Mouse (Mus musculus): ENCODE data around the gene Fcna. TPM values are rescaled to one million over a fixed set of nuclear protein-coding genes. Genes with fewer than 3 reads are reported as not detected.

The Fcna gene
- 0.65 and 0.69 TPM in 2 replicates for polyA plus RNA-seq (2016; fragmentation: Nextera tagmentation; extraction: Ambion mirVana)

DNA sequence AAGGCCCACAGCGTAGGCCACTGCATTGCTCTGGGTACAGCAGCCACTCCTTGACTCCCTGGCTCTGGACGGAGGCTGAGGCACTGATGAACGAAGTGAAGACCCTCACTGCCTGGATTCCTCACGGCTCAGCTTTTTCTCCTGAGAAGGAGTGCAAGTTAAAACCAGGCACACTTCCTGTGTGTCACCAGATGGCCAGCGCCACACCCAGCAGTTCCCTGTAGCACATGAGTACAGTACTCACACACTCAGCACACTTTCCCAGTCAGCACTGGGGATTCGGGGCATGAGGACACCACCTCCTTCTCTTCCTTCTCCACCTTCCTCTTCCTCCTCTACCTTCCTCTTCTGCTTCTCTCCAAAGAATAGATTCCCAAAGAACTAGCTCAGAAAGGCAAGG is at the start of gene Fcna:
Fcna (minus strand) TSS at position 220 of the 400 bp plus-strand sequence.
- no peak for ATAC-seq (ENCODE audit: insufficient number of reproducible peaks, insufficient read depth, low FRiP score, low TSS enrichment)
- H3K4me3 ChIP-seq, result no peak within 1 kb of the TSS
- H3K4me1 ChIP-seq, result no peaks in the 10 kb centered on the region
- no peaks in the 10 kb centered on the region for H3K36me3 ChIP-seq
- H3K9me3 ChIP-seq, result no peaks in the 10 kb centered on the region
- no peak within 1 kb of the TSS for H3K4me2 ChIP-seq (replicated peaks)
- H3K27ac ChIP-seq, result no peak within 1 kb of the TSS
- no peaks in the 10 kb centered on the region for H3K27me3 ChIP-seq
- H3K9ac ChIP-seq, result no peak within 1 kb of the TSS
- 70% methylated on average over 6 of the region's 6 CpGs for WGBS

- H3K9me3 ChIP-seq, result no peaks in the 10 kb centered on the region
- H3K36me3 ChIP-seq, result no peaks in the 10 kb centered on the region
- ATAC-seq (ENCODE audit: insufficient number of reproducible peaks, insufficient read depth, low FRiP score, low TSS enrichment), result no peak
- H3K27me3 ChIP-seq, result no peaks in the 10 kb centered on the region
- H3K27ac ChIP-seq, result no peak within 1 kb of the TSS
- H3K4me3 ChIP-seq, result no peak within 1 kb of the TSS
- H3K4me2 ChIP-seq (replicated peaks), result no peak within 1 kb of the TSS
- WGBS, result 88% methylated on average over 3 of the region's 3 CpGs
- no peaks in the 10 kb centered on the region for H3K4me1 ChIP-seq
- no peak within 1 kb of the TSS for H3K9ac ChIP-seq
Observed at GRCm38 (mm10) chr2:25676486-25676885, 48.7 kb upstream of the Fcna start, which contains the start of gene Lcn6. TSS of gene Lcn6 (plus strand) at chr2:25676786.

DNA sequence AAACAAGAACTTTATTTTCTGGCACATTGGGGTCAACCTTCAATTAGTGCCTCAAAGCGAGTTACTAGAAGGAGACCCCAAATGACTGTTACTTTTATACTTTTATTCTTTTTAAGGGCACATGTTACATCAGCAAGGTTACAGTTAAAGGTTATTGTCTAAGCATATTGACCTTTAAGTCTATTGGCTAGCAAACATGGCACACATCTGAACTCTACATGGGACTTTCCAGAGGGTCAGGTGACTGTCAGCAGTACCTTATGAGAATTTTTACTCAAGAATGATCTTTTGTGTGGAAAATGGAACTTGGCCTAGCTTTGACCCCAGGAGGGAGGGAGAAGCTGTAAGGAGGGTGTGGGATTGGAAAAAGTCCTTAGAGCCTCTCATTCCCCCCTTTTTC is 38.7 kb upstream of the Fcna start:
- Histone ChIP-seq H3K9ac (no peak overlapping the region), H3K9me3 (no peaks in the 10 kb centered on the region), H3K27me3 (no peaks in the 10 kb centered on the region), H3K27ac (no peak overlapping the region), H3K4me1 (no peaks in the 10 kb centered on the region), H3K36me3 (no peaks in the 10 kb centered on the region), H3K4me3 (no peak overlapping the region), H3K4me2 (replicated peaks) (no peak overlapping the region)
- no peak for ATAC-seq (ENCODE audit: insufficient number of reproducible peaks, insufficient read depth, low FRiP score, low TSS enrichment)
- WGBS, result 70% methylated on average over 1 of the region's 1 CpGs

DNA sequence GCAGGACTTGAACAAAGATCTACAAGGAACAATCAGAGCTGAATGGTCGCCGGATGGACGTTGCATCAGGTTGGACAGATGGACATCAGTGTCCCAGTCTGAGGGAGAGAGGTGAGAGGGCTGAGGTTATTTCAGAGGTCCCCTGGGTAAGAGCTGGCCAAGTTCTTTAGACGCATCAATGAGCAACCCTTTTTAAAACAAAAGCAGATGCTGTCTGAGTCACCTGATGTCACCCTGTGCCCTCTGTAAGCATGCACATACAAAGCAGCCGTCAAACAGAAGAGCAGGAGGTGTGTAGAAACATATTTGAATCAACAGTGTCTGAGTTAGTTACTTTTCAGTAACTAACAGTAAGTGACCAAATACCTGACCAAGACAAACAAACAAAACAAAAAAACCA is 36.3 kb upstream of the Fcna start:
- no peak overlapping the region for H3K4me3 ChIP-seq
- 62% methylated on average over 5 of the region's 5 CpGs for WGBS

GRCm38 (mm10) chr2:25663511-25663910 is 35.7 kb upstream of the Fcna start:
- ATAC-seq (ENCODE audit: insufficient number of reproducible peaks, insufficient read depth, low FRiP score, low TSS enrichment), result no peak
- no peaks in the 10 kb centered on the region for H3K4me1 ChIP-seq

More for the DNA sequence above, 36.3 kb upstream of the Fcna start:
- no peak for ATAC-seq (ENCODE audit: insufficient number of reproducible peaks, insufficient read depth, low FRiP score, low TSS enrichment)
- H3K36me3 ChIP-seq, result no peaks in the 10 kb centered on the region
- H3K4me2 ChIP-seq (replicated peaks), result no peak overlapping the region
- H3K9ac ChIP-seq, result no peak overlapping the region
- no peaks in the 10 kb centered on the region for H3K9me3 ChIP-seq
- no peaks in the 10 kb centered on the region for H3K27me3 ChIP-seq
- H3K27ac ChIP-seq, result no peak overlapping the region
- no peaks in the 10 kb centered on the region for H3K4me1 ChIP-seq

GRCm38 (mm10) chr2:25661245-25661970 is 33.6 kb upstream of the Fcna start:
- no peak overlapping the region for H3K9ac ChIP-seq
- no peaks in the 10 kb centered on the region for H3K27me3 ChIP-seq
- no peaks in the 10 kb centered on the region for H3K4me1 ChIP-seq
- H3K27ac ChIP-seq, result no peak overlapping the region
- H3K36me3 ChIP-seq, result no peaks in the 10 kb centered on the region
- no peak overlapping the region for H3K4me3 ChIP-seq
- ATAC-seq (ENCODE audit: insufficient number of reproducible peaks, insufficient read depth, low FRiP score, low TSS enrichment), result no peak
- no peaks in the 10 kb centered on the region for H3K9me3 ChIP-seq
- H3K4me2 ChIP-seq (replicated peaks), result no peak overlapping the region
- 86% methylated on average over 6 of the region's 6 CpGs for WGBS

More at GRCm38 (mm10) chr2:25663511-25663910, 35.7 kb upstream of the Fcna start:
- no peaks in the 10 kb centered on the region for H3K9me3 ChIP-seq
- H3K4me3 ChIP-seq, result no peak overlapping the region
- H3K4me2 ChIP-seq (replicated peaks), result no peak overlapping the region
- H3K27ac ChIP-seq, result no peak overlapping the region
- WGBS, result 72% methylated on average over 1 of the region's 1 CpGs
- H3K9ac ChIP-seq, result no peak overlapping the region
- H3K36me3 ChIP-seq, result no peaks in the 10 kb centered on the region
- H3K27me3 ChIP-seq, result no peaks in the 10 kb centered on the region

- H3K27ac ChIP-seq, result no peak overlapping the region
- 79% methylated on average over 8 of the region's 8 CpGs for WGBS
Observed at GRCm38 (mm10) chr2:25660279-25660678, 32.4 kb upstream of the Fcna start.

DNA sequence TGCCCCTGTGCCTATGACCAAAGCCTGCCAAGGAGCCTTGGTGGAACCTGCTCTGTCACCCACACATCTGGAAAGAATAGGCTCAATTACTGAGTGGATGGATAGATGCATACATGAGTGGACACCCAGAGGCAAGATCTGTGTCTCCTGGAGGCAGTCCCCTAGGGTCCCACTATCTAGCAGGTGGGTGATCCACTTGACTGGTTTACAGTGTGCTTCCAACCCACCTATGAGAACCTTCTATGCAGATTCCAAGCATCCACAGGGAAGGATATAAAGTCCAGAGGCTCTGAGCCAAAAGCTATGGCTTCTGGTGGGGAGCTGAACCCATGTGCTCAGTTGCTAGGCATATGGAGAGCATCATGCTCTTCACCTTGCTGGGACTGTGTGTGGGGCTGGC is 29.8 kb upstream of the Fcna start, which contains the start of gene Lcn5:
Lcn5 (plus strand) TSS at position 301 of the 400 bp plus-strand sequence.
- Histone ChIP-seq H3K9ac (no peak within 1 kb of the TSS), H3K27me3 (no peaks in the 10 kb centered on the region), H3K4me2 (replicated peaks) (no peak within 1 kb of the TSS), H3K27ac (no peak within 1 kb of the TSS), H3K4me1 (no peaks in the 10 kb centered on the region), H3K9me3 (no peaks in the 10 kb centered on the region), H3K4me3 (no peak within 1 kb of the TSS), H3K36me3 (no peaks in the 10 kb centered on the region)
- ATAC-seq (ENCODE audit: insufficient number of reproducible peaks, insufficient read depth, low FRiP score, low TSS enrichment), result no peak

More at GRCm38 (mm10) chr2:25660279-25660678, 32.4 kb upstream of the Fcna start:
- H3K9me3 ChIP-seq, result no peaks in the 10 kb centered on the region
- no peak overlapping the region for H3K4me2 ChIP-seq (replicated peaks)
- H3K4me1 ChIP-seq, result no peaks in the 10 kb centered on the region
- no peak for ATAC-seq (ENCODE audit: insufficient number of reproducible peaks, insufficient read depth, low FRiP score, low TSS enrichment)
- no peaks in the 10 kb centered on the region for H3K36me3 ChIP-seq
- H3K27me3 ChIP-seq, result no peaks in the 10 kb centered on the region
- H3K9ac ChIP-seq, result no peak overlapping the region
- no peak overlapping the region for H3K4me3 ChIP-seq

DNA sequence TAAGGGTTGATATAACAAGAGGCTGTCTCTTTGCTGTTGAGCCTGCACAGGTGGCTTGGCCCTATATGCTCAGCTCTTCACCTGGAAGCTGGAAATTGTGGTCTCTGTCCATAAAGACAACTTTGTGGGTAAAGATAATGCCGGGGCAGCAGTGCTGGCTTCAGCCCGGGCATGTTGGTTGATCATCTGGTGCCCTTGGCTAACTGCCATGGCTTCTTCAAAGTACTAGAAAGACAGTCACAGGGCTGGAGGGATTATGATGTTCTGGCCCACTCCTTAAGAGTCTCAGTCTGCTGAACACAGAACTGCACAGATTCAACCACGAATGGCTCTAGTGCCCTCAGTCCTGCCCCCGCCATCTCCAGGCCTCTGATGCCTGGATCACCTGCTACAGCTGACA is 29.4 kb upstream of the Fcna start:
- Histone ChIP-seq H3K27me3 (no peaks in the 10 kb centered on the region), H3K27ac (no peak overlapping the region), H3K9me3 (no peaks in the 10 kb centered on the region), H3K9ac (no peak overlapping the region), H3K4me1 (no peaks in the 10 kb centered on the region), H3K4me2 (replicated peaks) (no peak overlapping the region), H3K4me3 (no peak overlapping the region), H3K36me3 (no peaks in the 10 kb centered on the region)
- ATAC-seq (ENCODE audit: insufficient number of reproducible peaks, insufficient read depth, low FRiP score, low TSS enrichment), result no peak
- 84% methylated on average over 4 of the region's 4 CpGs for WGBS

- no peak overlapping the region for H3K4me3 ChIP-seq
- no peak for ATAC-seq (ENCODE audit: insufficient number of reproducible peaks, insufficient read depth, low FRiP score, low TSS enrichment)
Observed at GRCm38 (mm10) chr2:25656691-25657090, 28.9 kb upstream of the Fcna start.

DNA sequence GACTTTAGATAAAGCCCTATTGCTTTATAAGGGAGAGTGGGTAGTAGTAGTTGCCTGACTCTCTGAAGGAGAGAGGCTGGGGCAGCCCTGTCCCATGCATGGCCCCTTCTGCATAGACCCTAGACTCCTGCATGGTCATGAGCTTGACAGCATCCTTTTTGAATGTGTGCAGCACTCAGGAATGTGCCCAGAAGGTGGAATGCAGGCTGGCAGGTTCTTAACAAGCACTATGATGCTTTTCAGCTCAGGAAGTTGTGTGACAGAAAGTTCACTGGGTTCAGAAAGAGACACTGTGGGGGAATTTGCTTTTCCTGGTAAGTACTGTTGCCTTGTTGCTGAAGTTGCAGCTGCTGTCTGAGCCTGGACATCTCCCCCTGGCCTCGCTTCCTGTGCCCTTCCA is 26.7 kb upstream of the Fcna start:
- H3K27ac ChIP-seq, result no peak overlapping the region
- ATAC-seq (ENCODE audit: insufficient number of reproducible peaks, insufficient read depth, low FRiP score, low TSS enrichment), result no peak

More at GRCm38 (mm10) chr2:25656691-25657090, 28.9 kb upstream of the Fcna start:
- 84% methylated on average over 4 of the region's 4 CpGs for WGBS
- no peak overlapping the region for H3K9ac ChIP-seq
- no peaks in the 10 kb centered on the region for H3K9me3 ChIP-seq
- H3K4me1 ChIP-seq, result no peaks in the 10 kb centered on the region
- no peaks in the 10 kb centered on the region for H3K27me3 ChIP-seq
- no peaks in the 10 kb centered on the region for H3K36me3 ChIP-seq
- no peak overlapping the region for H3K27ac ChIP-seq
- no peak overlapping the region for H3K4me2 ChIP-seq (replicated peaks)

GRCm38 (mm10) chr2:25652902-25653301 is 25.1 kb upstream of the Fcna start, which contains the start of gene Lcn8:
TSS of gene Lcn8 (plus strand) at chr2:25653120.
- Histone ChIP-seq H3K4me1 (no peaks in the 10 kb centered on the region), H3K4me2 (replicated peaks) (no peak within 1 kb of the TSS), H3K27me3 (no peaks in the 10 kb centered on the region), H3K9me3 (no peaks in the 10 kb centered on the region), H3K9ac (no peak within 1 kb of the TSS), H3K4me3 (no peak within 1 kb of the TSS), H3K36me3 (no peaks in the 10 kb centered on the region), H3K27ac (no peak within 1 kb of the TSS)
- 75% methylated on average over 2 of the region's 2 CpGs for WGBS
- no peak for ATAC-seq (ENCODE audit: insufficient number of reproducible peaks, insufficient read depth, low FRiP score, low TSS enrichment)

More for the DNA sequence above, 26.7 kb upstream of the Fcna start:
- no peaks in the 10 kb centered on the region for H3K4me1 ChIP-seq
- no peak overlapping the region for H3K4me2 ChIP-seq (replicated peaks)
- H3K27me3 ChIP-seq, result no peaks in the 10 kb centered on the region
- 24% methylated on average over 1 of the region's 1 CpGs for WGBS
- no peak overlapping the region for H3K9ac ChIP-seq
- H3K9me3 ChIP-seq, result no peaks in the 10 kb centered on the region
- no peaks in the 10 kb centered on the region for H3K36me3 ChIP-seq
- no peak overlapping the region for H3K4me3 ChIP-seq

Measured in embryonic facial prominence, embryonic 12.5 days (tissue).